Mouse (Mus musculus) midbrain, postnatal 0 days (tissue): ENCODE measurements around the gene Pidd1. TPM values are rescaled to one million over a fixed set of nuclear protein-coding genes. Genes with fewer than 3 reads are reported as not detected.

Experiments used
- ATAC-seq: fragments of 200-750 bp; cut with Nextera tagmentation; 2 replicates; pipeline ENCODE4 v1.8.0; 2017; ENCODE audit warnings: moderate number of reproducible peaks, mild to moderate bottlenecking, moderate TSS enrichment, moderate library complexity; ENCODE audit not compliant: low FRiP score
- DNase-seq: peaks from one replicate; pipeline ENCODE4 v3.0.0-alpha.2; 2015; ENCODE audit warnings: low spot score
- H3K27ac ChIP-seq: fragments of 300-500 bp; sonication (generic); 2 replicates; pipeline ENCODE4 v1.5.1; 2014; ENCODE audit warnings: low read depth, mild to moderate bottlenecking, low read length, mixed read lengths
- H3K27me3 ChIP-seq: fragments of 300-500 bp; sonication (generic); 2 replicates; pipeline ENCODE4 v1.6.1; 2014; ENCODE audit warnings: low read length, control low read depth, mixed read lengths; ENCODE audit not compliant: insufficient read depth
- H3K36me3 ChIP-seq: fragments of 300-500 bp; sonication (generic); 2 replicates; pipeline ENCODE4 v1.6.1; 2014; ENCODE audit warnings: low read length, control low read depth, mixed read lengths; ENCODE audit not compliant: insufficient read depth
- H3K4me1 ChIP-seq: fragments of 300-500 bp; sonication (generic); 2 replicates; pipeline ENCODE4 v1.6.1; 2014; ENCODE audit warnings: mild to moderate bottlenecking, control low read depth, antibody characterized with exemption, low read length, mixed read lengths; ENCODE audit not compliant: insufficient read depth
- H3K4me2 ChIP-seq: fragments of 300-500 bp; sonication (generic); 2 replicates; pipeline ENCODE4 v1.6.1; 2014; ENCODE audit warnings: low read depth, mild to moderate bottlenecking, low read length, mixed read lengths; ENCODE audit not compliant: poor library complexity, severe bottlenecking
- H3K4me3 ChIP-seq: fragments of 300-500 bp; sonication (generic); 2 replicates; pipeline ENCODE4 v1.5.1; 2014; ENCODE audit warnings: low read depth, mild to moderate bottlenecking, low read length, moderate library complexity
- H3K9ac ChIP-seq: fragments of 300-500 bp; sonication (generic); replicated peaks from 2 replicates; pipeline ENCODE4 v1.6.1; 2014; ENCODE audit warnings: mild to moderate bottlenecking, low read length, moderate library complexity, mixed read lengths; ENCODE audit not compliant: poor library complexity, severe bottlenecking
- H3K9me3 ChIP-seq: fragments of 300-500 bp; sonication (generic); 2 replicates; pipeline ENCODE4 v1.6.1; 2016; ENCODE audit warnings: low read length, control low read depth
- CTCF ChIP-seq: IDR thresholded peaks from 2 replicates; pipeline ENCODE4 v1.5.1; 2016; ENCODE audit warnings: antibody characterized with exemption, mild to moderate bottlenecking
- WGBS: fragments of 180-500 bp; shearing (Covaris S2); extraction: QIAGEN DNeasy Blood & Tissue Kit; methylation state at CpG from one replicate; pipeline ENCODE4 v1.1.7; 2014; 5-methylcytosine and 5-hydroxymethylcytosine counted together
- polyA plus RNA-seq: library from polyadenylated mRNA; unstranded; fragments of >200 nt; fragmentation: Nextera tagmentation; extraction: Ambion mirVana; gene quantifications from 2 replicates; pipeline ENCODE4 v1.2.1, GENCODE M21; 2015
- total RNA-seq: library from RNA; depleted of rRNA; stranded (reverse); fragments of >200 nt; gene quantifications from 2 replicates; pipeline ENCODE4 v1.2.3, GENCODE M21; 2014

Gene Pidd1
- total and polyA plus RNA-seq, 2 experiments from 2014 or later: 1.3 to 1.6 TPM

DNA sequence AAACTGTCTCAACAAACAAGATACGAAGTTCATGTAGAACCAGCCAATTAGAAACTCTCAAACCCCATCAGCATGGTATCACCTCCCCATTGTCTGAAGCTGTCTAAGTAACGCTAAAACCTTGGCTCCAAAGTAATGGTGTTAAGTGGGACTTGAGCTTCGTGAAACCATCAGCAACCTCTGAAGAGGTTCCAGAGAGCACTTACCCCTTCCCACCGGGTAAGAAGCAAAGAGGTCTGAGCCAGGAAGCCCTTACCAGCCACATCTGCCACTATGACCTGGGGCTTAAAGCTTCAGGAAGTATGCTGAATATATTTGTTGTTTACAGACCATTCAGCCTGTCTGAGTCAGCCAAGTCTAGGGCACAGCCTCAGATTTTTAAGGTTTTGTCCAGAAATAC is 38.4 kb downstream of the Pidd1 start:
- Histone ChIP-seq H3K27ac (no peak overlapping the region), H3K4me2 (no peak overlapping the region), H3K9me3 (no peaks in the 10 kb centered on the region), H3K4me1 (no peaks in the 10 kb centered on the region), H3K4me3 (no peak overlapping the region), H3K9ac (no peak overlapping the region), H3K36me3 (peaks cover 34% of the 10 kb centered on the region), H3K27me3 (no peaks in the 10 kb centered on the region)
- DNase-seq (no peak), ATAC-seq (no peak)
- WGBS: 85% methylated on average over 4 of the region's 4 CpGs
- no peak for TF ChIP-seq CTCF

DNA sequence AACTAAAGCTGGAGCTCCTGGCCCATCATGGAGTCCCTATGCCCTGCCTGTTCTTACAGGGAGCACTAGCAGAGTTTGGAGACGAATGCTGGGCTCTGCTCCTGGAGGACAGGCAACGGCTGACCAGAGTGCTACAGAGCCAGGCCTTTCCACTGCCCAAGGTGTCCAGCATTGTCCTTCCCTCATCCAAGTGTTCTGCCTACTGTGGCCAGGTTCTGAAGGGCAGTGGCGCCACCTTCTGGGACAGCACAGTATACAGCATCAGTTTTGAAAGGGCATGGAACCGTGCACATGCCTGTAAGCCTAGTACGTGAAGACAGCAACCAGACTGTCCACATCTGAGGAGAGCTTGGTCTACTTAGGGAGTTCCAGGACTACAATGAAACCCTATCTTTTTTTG is 40.5 kb downstream of the Pidd1 start:
- no peaks in the 10 kb centered on the region for H3K4me1 ChIP-seq
- H3K9me3 ChIP-seq: no peaks in the 10 kb centered on the region
- no peaks in the 10 kb centered on the region for H3K27me3 ChIP-seq
- TF ChIP-seq CTCF: peak; percentile 83
- no peak overlapping the region for H3K27ac ChIP-seq
- peak; percentile 53; the same call in 1 of the 2 replicates for ATAC-seq
- H3K4me3 ChIP-seq: no peak overlapping the region
- peaks cover 39% of the 10 kb centered on the region for H3K36me3 ChIP-seq
- DNase-seq: peak; percentile 55
- no peak overlapping the region for H3K9ac ChIP-seq
- no peak overlapping the region for H3K4me2 ChIP-seq
- WGBS: 43% methylated on average over 5 of the region's 5 CpGs

DNA sequence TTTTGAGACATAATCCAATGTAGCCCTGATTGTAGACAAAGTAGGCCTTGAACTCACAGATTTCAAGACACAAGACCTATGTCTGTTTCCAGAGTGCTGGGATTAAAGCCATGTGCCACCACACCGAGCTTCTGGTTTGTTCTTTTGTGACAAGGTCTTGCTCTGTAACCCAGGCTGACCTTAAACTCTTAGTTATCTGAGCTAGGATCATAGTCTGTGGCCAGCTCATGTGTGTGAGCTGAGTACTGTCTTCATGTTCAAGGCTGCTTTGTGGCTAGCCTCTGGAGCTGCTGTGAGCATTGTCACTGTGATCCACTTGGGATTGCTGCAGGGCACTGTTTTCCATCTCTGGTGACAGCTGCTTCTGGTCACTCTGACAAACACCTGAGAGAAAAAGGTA is 48.5 kb downstream of the Pidd1 start:
- 89% methylated on average over 1 of the region's 1 CpGs for WGBS
- Histone ChIP-seq H3K4me2 (no peak overlapping the region), H3K27me3 (no peaks in the 10 kb centered on the region), H3K4me3 (no peak overlapping the region), H3K9me3 (no peaks in the 10 kb centered on the region), H3K36me3 (peaks cover 28% of the 10 kb centered on the region), H3K9ac (no peak overlapping the region), H3K27ac (no peak overlapping the region), H3K4me1 (peaks cover 8% of the 10 kb centered on the region; the same call in 1 of the 2 replicates)
- TF ChIP-seq CTCF: no peak
- ATAC-seq (no peak), DNase-seq (no peak)

GRCm38 (mm10) chr7:141394771-141395170 is 49.1 kb downstream of the Pidd1 start:
- Histone ChIP-seq H3K27ac (no peak overlapping the region), H3K4me1 (peaks cover 8% of the 10 kb centered on the region; the same call in 1 of the 2 replicates), H3K36me3 (peaks cover 22% of the 10 kb centered on the region), H3K27me3 (no peaks in the 10 kb centered on the region), H3K4me3 (no peak overlapping the region), H3K9me3 (no peaks in the 10 kb centered on the region), H3K4me2 (no peak overlapping the region), H3K9ac (no peak overlapping the region)
- TF ChIP-seq CTCF: peak; percentile 91
- no peak for ATAC-seq
- 20% methylated on average over 6 of the region's 6 CpGs for WGBS
- DNase-seq: peak; percentile 73

- WGBS: 90% methylated on average over 7 of the region's 7 CpGs
Observed at GRCm38 (mm10) chr7:141394158-141394557, 49.7 kb downstream of the Pidd1 start.

GRCm38 (mm10) chr7:141392552-141393222 is 51.1 kb downstream of the Pidd1 start:
- WGBS: 28% methylated on average over 9 of the region's 9 CpGs
- peak overlapping the region; percentile 82; the same call in 1 of the 2 replicates for H3K27ac ChIP-seq
- TF ChIP-seq CTCF: no peak
- peak overlapping the region; percentile 68 for H3K4me3 ChIP-seq
- DNase-seq: no peak
- H3K4me1 ChIP-seq: peaks cover 8% of the 10 kb centered on the region; the same call in 1 of the 2 replicates
- ATAC-seq: no peak
- peaks cover 7% of the 10 kb centered on the region for H3K36me3 ChIP-seq
- H3K27me3 ChIP-seq: no peaks in the 10 kb centered on the region
- no peaks in the 10 kb centered on the region for H3K9me3 ChIP-seq
- H3K4me2 ChIP-seq: peak overlapping the region; percentile 79
- H3K9ac ChIP-seq: peak overlapping the region; percentile 65

More at GRCm38 (mm10) chr7:141394158-141394557, 49.7 kb downstream of the Pidd1 start:
- H3K9ac ChIP-seq: no peak overlapping the region
- TF ChIP-seq CTCF: no peak
- ATAC-seq: no peak
- no peak for DNase-seq
- no peak overlapping the region for H3K4me3 ChIP-seq
- H3K27me3 ChIP-seq: no peaks in the 10 kb centered on the region
- H3K27ac ChIP-seq: no peak overlapping the region
- peaks cover 18% of the 10 kb centered on the region for H3K36me3 ChIP-seq
- H3K9me3 ChIP-seq: no peaks in the 10 kb centered on the region
- H3K4me1 ChIP-seq: peaks cover 8% of the 10 kb centered on the region; the same call in 1 of the 2 replicates
- H3K4me2 ChIP-seq: no peak overlapping the region
